Mouse (Mus musculus) liver, adult 2 months (tissue): ENCODE data around the gene Olfr381.

Experiments used
- CTCF ChIP-seq: fragments of 200-500 bp; IDR thresholded peaks from 2 replicates; pipeline ENCODE4 v1.5.1; 2011; ENCODE audit warnings: low read depth, low read length, control low read depth
- POLR2A ChIP-seq: fragments of 200-500 bp; IDR thresholded peaks from 2 replicates; pipeline ENCODE4 v1.6.1; 2011; ENCODE audit warnings: low read length, control low read depth; ENCODE audit not compliant: insufficient read depth; ENCODE audit errors: extremely low read depth

GRCm38 (mm10) chr11:73457408-73457807, 34.0 kb downstream of the Olfr381 start, which contains the start of gene Olfr380:
- TF ChIP-seq POLR2A (no peak), CTCF (no peak)
